Mouse (Mus musculus) ES-Bruce4 (cell line): ENCODE measurements around the gene Gpr6. TPM values are rescaled to one million over a fixed set of nuclear protein-coding genes. Genes with fewer than 3 reads are reported as not detected.

Experiments
- H3K27ac ChIP-seq: 2 replicates; pipeline ENCODE4 v1.5.1; 2012; ENCODE audit warnings: low read length, inconsistent platforms; ENCODE audit not compliant: insufficient read depth
- H3K27me3 ChIP-seq: 2 replicates; pipeline ENCODE4 v1.6.1; 2012; ENCODE audit warnings: mild to moderate bottlenecking, low read length, inconsistent platforms; ENCODE audit not compliant: control insufficient read depth, poor library complexity, insufficient read depth, severe bottlenecking
- H3K36me3 ChIP-seq: 2 replicates; pipeline ENCODE4 v1.6.1; 2012; ENCODE audit warnings: inconsistent platforms, mild to moderate bottlenecking, low read length, moderate library complexity; ENCODE audit not compliant: control insufficient read depth, poor library complexity, insufficient read depth, severe bottlenecking
- H3K4me1 ChIP-seq: one replicate; pipeline ENCODE4 v1.8.1; 2011; ENCODE audit warnings: low read length; ENCODE audit not compliant: control insufficient read depth, insufficient read depth
- H3K4me3 ChIP-seq: 2 replicates; pipeline ENCODE4 v1.5.1; 2011; ENCODE audit warnings: low read depth, mild to moderate bottlenecking, low read length
- H3K9ac ChIP-seq: 2 replicates; pipeline ENCODE4 v1.6.1; 2012; ENCODE audit warnings: low read depth, mild to moderate bottlenecking, inconsistent platforms; ENCODE audit not compliant: poor library complexity, severe bottlenecking
- H3K9me3 ChIP-seq: replicated peaks from 2 replicates; pipeline ENCODE4 v1.6.1; 2012; ENCODE audit warnings: mild to moderate bottlenecking, low read length, inconsistent platforms; ENCODE audit not compliant: control insufficient read depth, poor library complexity, insufficient read depth, severe bottlenecking
- CTCF ChIP-seq: IDR thresholded peaks from one replicate; pipeline ENCODE4 v1.8.1; 2011; ENCODE audit warnings: low read depth, low read length
- EP300 ChIP-seq: IDR thresholded peaks from 2 replicates; pipeline ENCODE4 v1.6.1; 2011; ENCODE audit warnings: low read depth, low read length; ENCODE audit not compliant: insufficient read depth
- POLR2A ChIP-seq: IDR thresholded peaks from one replicate; pipeline ENCODE4 v1.8.1; 2011; ENCODE audit warnings: low read length; ENCODE audit not compliant: insufficient read depth
- polyA plus RNA-seq: library from polyadenylated mRNA; stranded (reverse); fragments of >200 nt; gene quantifications from 2 replicates; pipeline ENCODE4 v1.2.4, GENCODE M21; 2011; ENCODE audit warnings: low read depth; ENCODE audit not compliant: missing spikeins, insufficient read depth, insufficient read length

Gpr6 gene
- polyA plus RNA-seq, 1 experiment, result not detected

- Histone ChIP-seq H3K9me3 (no peaks in the 10 kb centered on the region), H3K4me3 (no peak overlapping the region), H3K27ac (no peak overlapping the region), H3K36me3 (no peaks in the 10 kb centered on the region), H3K4me1 (no peaks in the 10 kb centered on the region), H3K9ac (no peak overlapping the region), H3K27me3 (no peaks in the 10 kb centered on the region)
- TF ChIP-seq POLR2A (no peak), EP300 (no peak), CTCF (no peak)
These were observed 31.5 kb downstream of the Gpr6 start for GRCm38 (mm10) chr10:41040530-41041085.

GRCm38 (mm10) chr10:41038476-41038875 lies 33.6 kb downstream of the Gpr6 start:
- Histone ChIP-seq H3K9me3 (no peaks in the 10 kb centered on the region), H3K9ac (no peak overlapping the region), H3K4me3 (no peak overlapping the region), H3K27me3 (no peaks in the 10 kb centered on the region), H3K27ac (no peak overlapping the region), H3K36me3 (no peaks in the 10 kb centered on the region), H3K4me1 (no peaks in the 10 kb centered on the region)
- TF ChIP-seq CTCF (no peak), EP300 (no peak), POLR2A (no peak)

- H3K27ac ChIP-seq, result no peak overlapping the region
- TF ChIP-seq POLR2A (no peak), EP300 (no peak), CTCF (no peak)
- no peaks in the 10 kb centered on the region for H3K4me1 ChIP-seq
- no peaks in the 10 kb centered on the region for H3K9me3 ChIP-seq
- H3K4me3 ChIP-seq, result no peak overlapping the region
- H3K36me3 ChIP-seq, result no peaks in the 10 kb centered on the region
- H3K9ac ChIP-seq, result no peak overlapping the region
- H3K27me3 ChIP-seq, result no peaks in the 10 kb centered on the region
These were observed 34.4 kb downstream of the Gpr6 start for GRCm38 (mm10) chr10:41037722-41038121.

- Histone ChIP-seq H3K36me3 (no peaks in the 10 kb centered on the region), H3K9me3 (no peaks in the 10 kb centered on the region), H3K27ac (no peak overlapping the region), H3K9ac (no peak overlapping the region), H3K27me3 (no peaks in the 10 kb centered on the region; the same call in 1 of the 2 replicates), H3K4me3 (no peak overlapping the region), H3K4me1 (no peaks in the 10 kb centered on the region)
- TF ChIP-seq CTCF, result no peak
- no peak for TF ChIP-seq POLR2A
- TF ChIP-seq EP300, result no peak
These were observed 39.3 kb downstream of the Gpr6 start for GRCm38 (mm10) chr10:41032811-41033210.

GRCm38 (mm10) chr10:41024860-41025259 lies 47.2 kb downstream of the Gpr6 start:
- Histone ChIP-seq H3K4me1 (no peaks in the 10 kb centered on the region), H3K9ac (no peak overlapping the region), H3K36me3 (no peaks in the 10 kb centered on the region), H3K9me3 (peaks cover 5% of the 10 kb centered on the region), H3K27ac (no peak overlapping the region), H3K27me3 (no peaks in the 10 kb centered on the region; the same call in 1 of the 2 replicates), H3K4me3 (no peak overlapping the region)
- TF ChIP-seq POLR2A, result no peak
- no peak for TF ChIP-seq EP300
- TF ChIP-seq CTCF, result no peak

GRCm38 (mm10) chr10:41024406-41024805 lies 47.7 kb downstream of the Gpr6 start:
- TF ChIP-seq EP300 (no peak), POLR2A (no peak), CTCF (no peak)
- Histone ChIP-seq H3K4me1 (no peaks in the 10 kb centered on the region), H3K27ac (no peak overlapping the region), H3K9me3 (peaks cover 5% of the 10 kb centered on the region), H3K27me3 (no peaks in the 10 kb centered on the region), H3K36me3 (no peaks in the 10 kb centered on the region), H3K4me3 (no peak overlapping the region), H3K9ac (no peak overlapping the region)
